Mouse (Mus musculus): ENCODE data around the gene Fam187a. TPM values are rescaled to one million over a fixed set of nuclear protein-coding genes. Genes with fewer than 3 reads are reported as not detected.

The Fam187a gene
- polyA plus RNA-seq, 1 experiment from 2014 or later: not detected

- Histone ChIP-seq H3K36me3 (no peaks in the 10 kb centered on the region), H3K4me1 (replicated peaks) (no peaks in the 10 kb centered on the region), H3K9ac (no peak overlapping the region), H3K4me3 (no peak overlapping the region), H3K27me3 (no peaks in the 10 kb centered on the region), H3K4me2 (no peak overlapping the region), H3K9me3 (no peaks in the 10 kb centered on the region), H3K27ac (replicated peaks) (no peak overlapping the region)
- 88% methylated on average over 10 of the region's 10 CpGs for WGBS
- no peak for ATAC-seq (ENCODE audit: low FRiP score, low read depth)
Measured at GRCm38 (mm10) chr11:102930672-102931071, 45.7 kb downstream of the Fam187a start.

- no peaks in the 10 kb centered on the region for H3K9me3 ChIP-seq
- peaks cover 14% of the 10 kb centered on the region for H3K4me1 ChIP-seq (replicated peaks)
- no peaks in the 10 kb centered on the region for H3K36me3 ChIP-seq
- no peak overlapping the region for H3K27ac ChIP-seq (replicated peaks)
- peaks cover 11% of the 10 kb centered on the region; the same call in 1 of the 2 replicates for H3K27me3 ChIP-seq
- no peak overlapping the region for H3K9ac ChIP-seq
- ATAC-seq (ENCODE audit: low FRiP score, low read depth): no peak
- WGBS: 41% methylated on average over 4 of the region's 4 CpGs
- H3K4me3 ChIP-seq: no peak overlapping the region
- H3K4me2 ChIP-seq: no peak overlapping the region
Measured at GRCm38 (mm10) chr11:102936272-102936671, 51.3 kb downstream of the Fam187a start.

Other genes with a start within 250 kb of the Fam187a start
- 0.09 and 0.16 TPM in 2 replicates for gene Meioc, start 221.5 kb upstream of the Fam187a start, polyA plus RNA-seq (2015; fragmentation: Nextera tagmentation; extraction: Ambion mirVana)
- 34.2 and 35.5 TPM in 2 replicates for gene Ccdc43, start 187.4 kb upstream of the Fam187a start, polyA plus RNA-seq (2015; fragmentation: Nextera tagmentation; extraction: Ambion mirVana)
- 25.6 and 25.9 TPM in 2 replicates for gene Adam11, start 123.7 kb upstream of the Fam187a start, polyA plus RNA-seq (2015; fragmentation: Nextera tagmentation; extraction: Ambion mirVana)
- 32.5 and 32.8 TPM in 2 replicates for gene Gjc1, start 65.5 kb upstream of the Fam187a start, polyA plus RNA-seq (2015; fragmentation: Nextera tagmentation; extraction: Ambion mirVana)
- gene Higd1b, start 49.3 kb upstream of the Fam187a start, polyA plus RNA-seq (2015; fragmentation: Nextera tagmentation; extraction: Ambion mirVana): 12.1 and 13.9 TPM in 2 replicates
- gene Eftud2, start 4.2 kb upstream of the Fam187a start, polyA plus RNA-seq (2015; fragmentation: Nextera tagmentation; extraction: Ambion mirVana): 133 and 142 TPM in 2 replicates
- 2.0 and 2.1 TPM in 2 replicates for gene Ccdc103, start 4.0 kb upstream of the Fam187a start, polyA plus RNA-seq (2015; fragmentation: Nextera tagmentation; extraction: Ambion mirVana)
- 1.8 and 1.9 TPM in 2 replicates for gene Gfap, start 15.7 kb downstream of the Fam187a start, polyA plus RNA-seq (2015; fragmentation: Nextera tagmentation; extraction: Ambion mirVana)
- gene Kif18b, start 40.0 kb downstream of the Fam187a start, polyA plus RNA-seq (2015; fragmentation: Nextera tagmentation; extraction: Ambion mirVana): 2.1 and 3.6 TPM in 2 replicates
- gene C1ql1, start 61.5 kb downstream of the Fam187a start, polyA plus RNA-seq (2015; fragmentation: Nextera tagmentation; extraction: Ambion mirVana): 9.8 and 11.1 TPM in 2 replicates
- gene Nmt1, start 143.0 kb downstream of the Fam187a start, polyA plus RNA-seq (2015; fragmentation: Nextera tagmentation; extraction: Ambion mirVana): 32.4 and 34.7 TPM in 2 replicates
- gene Dcakd, start 143.2 kb downstream of the Fam187a start, polyA plus RNA-seq (2015; fragmentation: Nextera tagmentation; extraction: Ambion mirVana): 152 and 194 TPM in 2 replicates
- 3.7 and 4.4 TPM in 2 replicates for gene Plcd3, start 216.5 kb downstream of the Fam187a start, polyA plus RNA-seq (2015; fragmentation: Nextera tagmentation; extraction: Ambion mirVana)
- 11.1 and 13.3 TPM in 2 replicates for gene Acbd4, start 216.5 kb downstream of the Fam187a start, polyA plus RNA-seq (2015; fragmentation: Nextera tagmentation; extraction: Ambion mirVana)
- gene Hexim1, start 231.1 kb downstream of the Fam187a start, polyA plus RNA-seq (2015; fragmentation: Nextera tagmentation; extraction: Ambion mirVana): 3.7 and 3.9 TPM in 2 replicates
- gene Hexim2, start 247.3 kb downstream of the Fam187a start, polyA plus RNA-seq (2015; fragmentation: Nextera tagmentation; extraction: Ambion mirVana): 23.5 and 28.4 TPM in 2 replicates

Data from hindbrain, embryonic 15.5 days (tissue).